Mouse (Mus musculus) cerebellum, adult 2 months (tissue): ENCODE measurements at regions not wholly inside any gene's neighbourhood (a gene's known extent, or its start where the extent isn't known, plus 50 kb on each side); places are given as distances from the start of the nearest gene placed in this dataset.

ENCODE experiments used
- DNase-seq, 2 experiments: peaks; one replicate each; pipeline ENCODE4 v3.0.0; 2021
- H3K27ac ChIP-seq: fragments of 200-500 bp; 2 replicates; pipeline ENCODE4 v1.5.1; 2012; ENCODE audit warnings: low read length, control low read depth, inconsistent platforms; ENCODE audit not compliant: insufficient read depth
- H3K27me3 ChIP-seq: fragments of 200-500 bp; 2 replicates; pipeline ENCODE4 v1.6.1; 2012; ENCODE audit warnings: inconsistent platforms, mild to moderate bottlenecking, low read length, moderate library complexity; ENCODE audit not compliant: control insufficient read depth, insufficient read depth
- H3K4me1 ChIP-seq: fragments of 200-500 bp; 2 replicates; pipeline ENCODE4 v1.6.1; 2011; ENCODE audit warnings: low read length; ENCODE audit not compliant: control insufficient read depth, insufficient read depth
- H3K4me3 ChIP-seq: fragments of 200-500 bp; replicated peaks from 2 replicates; pipeline ENCODE3; 2011; ENCODE audit warnings: mild to moderate bottlenecking, low read depth, low read length, control low read depth; ENCODE audit not compliant: insufficient read depth
- CTCF ChIP-seq: fragments of 200-500 bp; IDR thresholded peaks from 2 replicates; pipeline ENCODE4 v1.5.1; 2011; ENCODE audit warnings: low read depth, mild to moderate bottlenecking, control low read depth, low read length, moderate library complexity, borderline replicate concordance; ENCODE audit not compliant: insufficient read depth
- POLR2A ChIP-seq: fragments of 200-500 bp; IDR thresholded peaks from 2 replicates; pipeline ENCODE4 v1.6.1; 2011; ENCODE audit warnings: low read length, control low read depth, borderline replicate concordance; ENCODE audit not compliant: insufficient read depth
- WGBS: fragments of 180-500 bp; shearing (Covaris S2); methylation state at CpG from one replicate; pipeline ENCODE4 v1.1.7; 2018; 5-methylcytosine and 5-hydroxymethylcytosine counted together

DNA sequence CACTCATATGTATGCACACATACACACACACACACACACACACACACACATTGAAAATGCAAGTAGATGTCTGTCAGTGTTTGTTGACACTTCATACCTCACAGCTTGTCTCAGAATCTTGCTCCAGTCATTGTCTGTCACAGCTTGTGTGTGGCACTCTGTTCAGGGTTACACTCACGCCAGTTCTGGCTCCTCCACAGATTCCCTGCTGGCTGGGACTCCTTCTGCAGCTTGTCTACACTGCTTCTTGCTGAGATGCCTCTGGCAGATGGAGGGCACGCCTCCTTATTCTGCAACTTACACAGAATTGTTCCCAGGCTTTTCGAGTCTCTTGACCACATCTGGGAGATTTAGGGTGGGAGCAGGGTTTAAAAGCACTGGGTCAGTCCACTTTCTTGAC is 208.6 kb upstream of the Gcfc2 start:
- peak in 1 of 2 experiments; percentile 12 for DNase-seq
- no peak overlapping the region for H3K27ac ChIP-seq
- H3K4me1 ChIP-seq, result no peaks in the 10 kb centered on the region
- no peaks in the 10 kb centered on the region for H3K27me3 ChIP-seq
- no peak overlapping the region for H3K4me3 ChIP-seq
- no peak for TF ChIP-seq CTCF
- TF ChIP-seq POLR2A, result no peak
- 13% methylated on average over 3 of the region's 3 CpGs for WGBS

DNA sequence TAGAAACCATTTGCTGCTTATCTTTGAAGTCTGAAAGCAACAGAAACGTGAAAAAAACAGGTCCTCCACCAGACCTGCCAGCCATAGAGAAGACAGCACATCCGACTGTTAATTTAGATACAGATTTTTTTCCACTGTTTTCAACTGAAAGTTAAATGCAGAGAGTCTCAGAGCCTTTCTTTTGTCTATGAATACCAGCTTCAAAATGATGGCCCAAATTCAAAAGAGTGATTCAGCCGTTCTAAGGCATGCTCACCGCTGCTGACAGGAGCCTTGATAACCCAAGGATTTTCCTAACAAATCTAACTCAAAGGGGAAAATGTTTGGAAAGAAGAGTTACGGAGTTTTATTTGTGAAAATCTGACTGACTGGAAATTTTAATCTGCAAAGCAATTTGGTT is 207.1 kb upstream of the Gcfc2 start:
- WGBS, result 84% methylated on average over 5 of the region's 5 CpGs
- DNase-seq, result no peak
- no peaks in the 10 kb centered on the region for H3K27me3 ChIP-seq
- H3K4me3 ChIP-seq, result no peak overlapping the region
- no peak for TF ChIP-seq CTCF
- no peaks in the 10 kb centered on the region for H3K4me1 ChIP-seq
- no peak overlapping the region for H3K27ac ChIP-seq

DNA sequence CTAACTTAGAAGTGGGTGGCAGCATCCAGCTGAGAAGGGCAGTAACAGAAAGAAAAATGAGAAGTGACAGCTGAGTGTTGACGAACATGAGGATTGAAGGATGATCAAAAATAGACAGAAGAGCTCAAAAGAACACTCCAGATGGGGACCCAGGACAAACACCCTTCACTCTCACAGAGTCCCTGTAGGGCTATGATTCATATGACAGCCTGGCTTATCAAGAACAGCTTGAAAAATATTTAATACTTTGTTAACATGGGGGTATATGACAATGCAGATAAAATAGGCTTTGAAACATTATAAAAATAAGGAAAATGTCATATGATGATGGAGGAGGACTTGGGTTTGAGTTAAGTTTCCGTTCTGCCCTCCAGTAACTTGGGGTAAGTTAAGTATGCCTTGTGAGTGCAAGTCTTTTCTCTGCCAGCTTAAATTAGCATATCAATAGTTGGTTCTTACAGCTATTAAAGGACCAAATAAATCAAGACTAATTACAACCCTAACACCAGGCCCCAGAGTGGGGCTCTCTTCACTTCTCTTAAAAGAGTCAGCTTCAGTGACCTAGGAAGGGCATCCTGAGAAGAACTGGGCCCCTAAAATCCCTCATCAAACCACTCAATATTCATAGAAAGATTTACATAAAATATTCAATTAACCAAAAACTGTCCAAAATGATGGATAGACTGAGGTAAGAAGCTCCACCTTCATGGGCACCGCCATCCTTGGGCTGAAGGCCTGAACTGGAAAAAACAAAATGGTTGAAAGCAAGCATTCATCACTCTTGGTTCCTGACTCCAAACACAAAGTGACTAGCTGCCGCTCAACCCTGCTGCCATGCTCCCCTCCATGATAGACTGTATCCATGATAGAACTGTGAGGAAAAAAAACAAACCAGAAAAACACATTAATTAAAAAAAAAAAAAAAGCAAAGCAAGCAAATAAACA is 198.6 kb upstream of the Gcfc2 start:
- Histone ChIP-seq H3K4me1 (no peaks in the 10 kb centered on the region), H3K27ac (no peak overlapping the region), H3K27me3 (no peaks in the 10 kb centered on the region), H3K4me3 (no peak overlapping the region)
- DNase-seq, result no peak
- TF ChIP-seq CTCF, result no peak
- no peak for TF ChIP-seq POLR2A
- 65% methylated on average over 4 of the region's 4 CpGs for WGBS

DNA sequence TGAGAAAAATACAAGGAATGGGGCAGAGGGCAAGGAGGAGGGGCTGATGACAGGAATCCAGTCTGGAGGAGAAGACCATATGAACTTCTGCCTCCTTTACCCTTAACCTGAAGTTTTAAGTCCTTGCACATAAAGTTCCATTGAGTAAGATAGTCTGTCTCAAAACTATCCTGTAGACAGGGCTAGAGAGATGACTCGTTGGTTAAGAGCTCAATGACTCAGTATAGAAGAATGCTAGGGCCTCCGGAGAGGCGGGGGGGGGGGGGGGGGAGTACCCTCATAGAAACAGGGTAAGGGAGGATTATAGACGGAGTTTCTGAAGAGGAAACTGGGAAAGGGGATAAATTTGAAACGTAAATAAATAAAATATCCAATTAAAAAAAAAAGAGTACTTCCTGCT is 191.8 kb upstream of the Gcfc2 start:
- H3K4me3 ChIP-seq, result no peak overlapping the region
- no peak for TF ChIP-seq POLR2A
- no peak for TF ChIP-seq CTCF
- no peak overlapping the region for H3K27ac ChIP-seq
- WGBS, result 78% methylated on average over 5 of the region's 5 CpGs
- no peaks in the 10 kb centered on the region for H3K27me3 ChIP-seq
- DNase-seq, result no peak
- no peaks in the 10 kb centered on the region for H3K4me1 ChIP-seq

DNA sequence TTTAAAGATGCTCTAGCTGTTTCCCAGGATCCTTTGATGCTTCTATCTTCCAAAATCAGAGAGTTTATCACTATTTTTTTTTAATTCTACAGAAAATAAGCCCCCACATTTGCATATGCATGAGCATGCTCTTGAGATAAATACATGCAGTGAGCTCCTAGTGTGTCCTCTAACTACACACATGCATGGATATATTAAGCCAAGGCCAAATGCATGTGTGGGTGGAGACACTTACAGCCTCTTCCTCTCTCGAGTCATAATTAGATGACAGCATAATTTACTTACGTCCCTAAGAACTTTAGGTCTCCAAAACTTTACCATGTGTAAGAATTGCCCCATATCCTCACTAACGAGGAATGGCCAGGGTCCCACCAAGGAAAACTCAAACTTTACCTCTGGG is 189.9 kb upstream of the Gcfc2 start:
- H3K4me3 ChIP-seq, result no peak overlapping the region
- no peak for DNase-seq
- no peaks in the 10 kb centered on the region for H3K27me3 ChIP-seq
- H3K27ac ChIP-seq, result no peak overlapping the region
- TF ChIP-seq POLR2A (no peak), CTCF (no peak)
- 65% methylated on average over 3 of the region's 3 CpGs for WGBS
- H3K4me1 ChIP-seq, result no peaks in the 10 kb centered on the region

DNA sequence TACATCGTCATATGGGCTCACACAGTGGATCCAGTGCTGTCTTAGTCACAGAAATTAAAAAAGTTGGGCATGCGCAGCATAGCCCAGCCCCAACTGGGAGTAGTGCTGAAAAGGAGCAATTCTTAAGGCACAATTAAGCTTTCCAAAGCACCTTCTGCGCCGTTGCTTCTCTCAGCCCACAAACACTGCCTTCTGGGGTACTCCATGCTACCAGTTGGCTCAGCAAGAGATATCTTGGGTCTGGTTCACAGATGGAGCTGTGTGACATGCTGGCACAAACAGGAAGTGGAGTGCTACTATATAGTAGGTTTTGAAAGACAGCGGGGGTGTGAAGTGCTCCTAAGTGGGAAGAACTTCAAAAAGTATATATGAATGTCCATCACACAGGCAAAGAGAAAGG is 185.0 kb upstream of the Gcfc2 start:
- no peak overlapping the region for H3K4me3 ChIP-seq

DNA sequence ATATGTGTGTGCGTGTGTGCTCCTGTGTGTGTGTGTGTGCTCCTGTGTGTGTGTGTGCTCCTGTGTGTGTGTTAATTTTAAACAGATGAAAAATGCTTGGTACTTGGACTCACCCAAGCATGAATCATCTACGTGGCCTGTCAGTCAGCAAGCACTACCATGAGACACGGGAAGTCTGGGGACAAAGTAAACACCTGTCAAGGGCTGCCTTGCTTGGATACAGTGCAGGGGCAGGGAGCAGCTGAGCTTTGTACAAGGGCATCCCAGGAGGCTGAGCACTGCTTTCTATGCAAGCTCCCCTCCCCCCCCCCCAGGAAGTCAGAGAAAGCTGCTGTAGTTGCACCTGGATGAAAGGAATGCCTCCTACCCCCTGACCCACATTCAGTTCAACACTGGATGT is 173.8 kb upstream of the Gcfc2 start:
- no peak for TF ChIP-seq CTCF
- TF ChIP-seq POLR2A, result no peak

More for the DNA sequence above, 185.0 kb upstream of the Gcfc2 start:
- WGBS, result 76% methylated on average over 5 of the region's 5 CpGs
- Histone ChIP-seq H3K27ac (no peak overlapping the region), H3K27me3 (no peaks in the 10 kb centered on the region), H3K4me1 (no peaks in the 10 kb centered on the region)
- no peak for DNase-seq
- TF ChIP-seq CTCF (no peak), POLR2A (no peak)

DNA sequence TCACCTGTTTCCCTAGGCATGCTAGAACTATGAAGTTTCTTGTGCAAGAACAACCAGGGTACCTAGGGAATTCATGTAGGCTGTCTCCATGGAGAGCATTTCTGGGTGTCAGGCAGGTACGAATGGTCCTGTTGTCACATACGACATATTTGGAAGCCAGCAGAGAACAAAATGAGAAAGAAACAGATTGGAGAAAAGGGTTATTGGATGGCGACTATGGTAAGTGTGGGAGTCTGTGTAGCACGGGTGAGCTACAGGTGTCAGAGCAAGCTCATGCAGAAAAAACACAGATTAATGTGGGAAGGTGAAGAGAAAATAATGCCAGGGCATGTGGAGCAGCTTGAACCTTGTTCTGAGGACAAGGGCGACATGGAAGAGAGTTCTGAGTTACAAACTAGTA is 171.8 kb upstream of the Gcfc2 start:
- H3K27ac ChIP-seq, result no peak overlapping the region
- TF ChIP-seq POLR2A, result no peak
- TF ChIP-seq CTCF, result no peak
- 89% methylated on average over 5 of the region's 5 CpGs for WGBS
- DNase-seq, result no peak
- no peaks in the 10 kb centered on the region for H3K4me1 ChIP-seq
- no peak overlapping the region for H3K4me3 ChIP-seq
- H3K27me3 ChIP-seq, result no peaks in the 10 kb centered on the region

More for the DNA sequence above, 173.8 kb upstream of the Gcfc2 start:
- no peak overlapping the region for H3K4me3 ChIP-seq
- no peak overlapping the region for H3K27ac ChIP-seq
- DNase-seq, result no peak
- 49% methylated on average over 3 of the region's 3 CpGs for WGBS
- no peaks in the 10 kb centered on the region for H3K27me3 ChIP-seq
- H3K4me1 ChIP-seq, result no peaks in the 10 kb centered on the region

DNA sequence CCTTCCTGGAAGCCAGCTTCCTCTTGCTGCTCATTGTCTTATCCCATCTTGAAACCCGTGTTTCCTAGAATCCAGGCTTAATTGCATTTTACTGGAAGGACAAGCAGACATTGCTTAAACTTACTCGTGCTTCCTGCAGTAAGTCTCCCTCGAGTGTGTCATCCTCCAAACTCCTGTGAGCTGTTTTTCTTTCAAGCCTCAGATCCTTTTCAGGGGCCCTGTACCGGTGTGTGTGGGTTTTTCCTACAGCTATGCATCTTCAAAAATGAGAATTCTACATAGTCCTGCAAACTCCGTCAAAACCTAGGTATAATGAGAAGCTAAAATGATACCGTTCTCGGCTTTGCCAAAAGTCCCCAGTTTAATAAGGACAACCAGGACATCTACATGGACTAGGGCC is 167.2 kb upstream of the Gcfc2 start:
- Histone ChIP-seq H3K27me3 (no peaks in the 10 kb centered on the region), H3K4me1 (no peaks in the 10 kb centered on the region), H3K27ac (no peak overlapping the region), H3K4me3 (no peak overlapping the region)
- no peak for DNase-seq
- WGBS, result 60% methylated on average over 7 of the region's 7 CpGs
- TF ChIP-seq POLR2A (no peak), CTCF (no peak)
